In genomic region chr11:4998352-4998751, GRCm38 (mm10) we compare ENCODE assay signal across 12 mouse cellular contexts. TPM values are rescaled to one million over a fixed set of nuclear protein-coding genes. Genes with fewer than 3 reads are reported as not detected.
DNase-seq lines count a peak whose midpoint lies in the region; ATAC-seq and TF ChIP-seq lines count a peak whose summit lies in the region.
"Had no signal": no experiment of that assay in that cellular context is flagged by ENCODE, and none has a peak within 500 bp of the region (broad histone marks: within the 10 kb centered on the region; RNA-seq: fewer than 3 reads in every experiment).

No protein-coding gene starts in this region.

- WGBS in embryonic facial prominence, embryonic 11.5 days: 19% methylated on average over 3 of the region's 3 CpGs

- no peak overlapping the region for H3K4me2 ChIP-seq in embryonic facial prominence, embryonic 11.5 days (ENCODE audit: low read depth, low read length)

- TF ChIP-seq CTCF in gastrocnemius, adult 2 months (IDR thresholded peaks at IDR 0.05): peak; percentile 38

- no peaks in the 10 kb centered on the region for H3K27me3 ChIP-seq in embryonic facial prominence, embryonic 11.5 days (ENCODE audit: control insufficient read depth, insufficient read depth, low read length)

- H3K27ac ChIP-seq in gastrocnemius, adult 2 months: peak overlapping the region; percentile 3; the same call in 1 of the 2 replicates
- no peak overlapping the region for H3K27ac ChIP-seq in embryonic facial prominence, embryonic 11.5 days (replicated peaks; ENCODE audit: low read depth, low read length)

- intact Hi-C loops in gastrocnemius, adult 2 months (cut with DNase I): no loop called here
- intact Hi-C loops in left cerebral cortex, postnatal 10 days (cut with DNase I): no loop called here

- H3K4me1 ChIP-seq in embryonic facial prominence, embryonic 11.5 days (ENCODE audit: control insufficient read depth, insufficient read depth, low read length): no peaks in the 10 kb centered on the region

- DNase-seq in gastrocnemius, adult 2 months: no peak
- DNase-seq in gastrocnemius, postnatal 10 days: no peak
- DNase-seq in embryonic facial prominence, embryonic 11.5 days (ENCODE audit: low spot score): peak; percentile 46
- peak; percentile 83 to 85 for DNase-seq in kidney, postnatal 25 days
- peak; percentile 28 for DNase-seq in lung, postnatal 25 days (ENCODE audit: low spot score)
- DNase-seq in urinary bladder, postnatal 36 days (ENCODE audit: low spot score in 2 of 2): no peak
- no peak for DNase-seq in left cerebral cortex, postnatal 10 days (ENCODE audit: extremely low spot score in 1 of 2, low spot score in 2 of 2)
- DNase-seq: heart, postnatal 14 days; left cerebral cortex, postnatal 4 days; right cerebral cortex, postnatal 14 days had no signal

- no peaks in the 10 kb centered on the region; the same call in 1 of the 2 replicates for H3K36me3 ChIP-seq in embryonic facial prominence, embryonic 11.5 days (replicated peaks; ENCODE audit: control insufficient read depth, insufficient read depth, low read depth, low read length)

- no peak for ATAC-seq in embryonic facial prominence, embryonic 11.5 days (replicated peaks; ENCODE audit: insufficient number of reproducible peaks, low FRiP score, low TSS enrichment, low read depth)
- ATAC-seq in granulocyte monocyte progenitor cell, adult 5-6 weeks (replicated peaks; ENCODE audit: poor library complexity, severe bottlenecking): no peak

- no peak overlapping the region for H3K9ac ChIP-seq in embryonic facial prominence, embryonic 11.5 days (replicated peaks; ENCODE audit: low read length)

- H3K4me3 ChIP-seq in gastrocnemius, adult 2 months: no peak overlapping the region
- no peak overlapping the region for H3K4me3 ChIP-seq in embryonic facial prominence, embryonic 11.5 days (ENCODE audit: low read depth, low read length)

- no peaks in the 10 kb centered on the region for H3K9me3 ChIP-seq in embryonic facial prominence, embryonic 11.5 days (replicated peaks; ENCODE audit: control insufficient read depth, low read length)

RNA-seq across cellular contexts. Expression of gene Ap1b1, which starts 11.7 kb away (rescaled TPM):
- 10 to 100 TPM; 35.8 to 40.5 TPM for total RNA-seq in gastrocnemius, adult 2 months (2021)
- 10 to 100 TPM; 40.5 to 49.5 TPM for total RNA-seq in gastrocnemius, postnatal 10 days (2021)
- polyA plus RNA-seq in embryonic facial prominence, embryonic 11.5 days (2014; fragmentation: Nextera tagmentation; extraction: Ambion mirVana): 46.4 and 54.8 TPM in 2 replicates
- 44.9 and 46.4 TPM in 2 replicates for total RNA-seq in granulocyte monocyte progenitor cell, adult 5-6 weeks (2014; fragmentation: Nextera tagmentation)
- total RNA-seq in granulocyte monocyte progenitor cell, adult 5-6 weeks (2017): 23.4 and 35.8 TPM in 2 replicates
- 100 to 1,000 TPM; 118 to 134 TPM for total RNA-seq in left cerebral cortex, postnatal 10 days (2021)

RNA-seq across cellular contexts. Expression of gene Nefh, which starts 50.5 kb away (rescaled TPM):
- total RNA-seq in gastrocnemius, adult 2 months (2021): not detected
- total RNA-seq in gastrocnemius, postnatal 10 days (2021): under 1 TPM; 0.05 to 0.23 TPM
- 0.42 and 0.53 TPM in 2 replicates for polyA plus RNA-seq in embryonic facial prominence, embryonic 11.5 days (2014; fragmentation: Nextera tagmentation; extraction: Ambion mirVana)
- total RNA-seq in granulocyte monocyte progenitor cell, adult 5-6 weeks (2014; fragmentation: Nextera tagmentation): 0.70 and 2.1 TPM in 2 replicates
- total RNA-seq in granulocyte monocyte progenitor cell, adult 5-6 weeks (2017): 1.4 and 2.7 TPM in 2 replicates
- total RNA-seq in left cerebral cortex, postnatal 10 days (2021): 10 to 100 TPM; 24.5 to 24.6 TPM

RNA-seq across cellular contexts. Expression of gene Rasl10a, which starts 59.6 kb away (rescaled TPM):
- not detected for total RNA-seq in gastrocnemius, adult 2 months (2021)
- under 1 TPM; 0.42 to 0.56 TPM for total RNA-seq in gastrocnemius, postnatal 10 days (2021)
- 0.49 and 0.63 TPM in 2 replicates for polyA plus RNA-seq in embryonic facial prominence, embryonic 11.5 days (2014; fragmentation: Nextera tagmentation; extraction: Ambion mirVana)
- not detected in 2 replicates for total RNA-seq in granulocyte monocyte progenitor cell, adult 5-6 weeks (2014; fragmentation: Nextera tagmentation)
- not detected in 2 replicates for total RNA-seq in granulocyte monocyte progenitor cell, adult 5-6 weeks (2017)
- total RNA-seq in left cerebral cortex, postnatal 10 days (2021): 10 to 100 TPM; 43.2 to 47.9 TPM
- total RNA-seq: common myeloid progenitor, adult 5-6 weeks had no signal

Comparison
In these comparisons a context has a peak if more than half of its experiments do, and no peak if none do; other contexts are left out.
1. DNase-seq: peak in embryonic facial prominence, embryonic 11.5 days (single experiment), kidney, postnatal 25 days (2 of 2) and lung, postnatal 25 days (single experiment); none in gastrocnemius, adult 2 months (single experiment), gastrocnemius, postnatal 10 days (single experiment), urinary bladder, postnatal 36 days (0 of 2) and left cerebral cortex, postnatal 10 days (0 of 2).
2. RNA of gene Nefh, which starts 50.5 kb away (total RNA-seq): 24.5 to 24.6 TPM in left cerebral cortex, postnatal 10 days; 0.70 to 2.7 TPM in granulocyte monocyte progenitor cell, adult 5-6 weeks, 0.05 to 0.23 TPM in gastrocnemius, postnatal 10 days and not detected in gastrocnemius, adult 2 months; every median in the first group is over 4 times any median in the second.
3. RNA of gene Rasl10a, which starts 59.6 kb away (total RNA-seq): 43.2 to 47.9 TPM in left cerebral cortex, postnatal 10 days; 0.42 to 0.56 TPM in gastrocnemius, postnatal 10 days, not detected in gastrocnemius, adult 2 months and not detected in granulocyte monocyte progenitor cell, adult 5-6 weeks; every median in the first group is over 10 times any median in the second.